Mouse (Mus musculus): ENCODE data around the gene Urah. TPM values are rescaled to one million over a fixed set of nuclear protein-coding genes. Genes with fewer than 3 reads are reported as not detected.
A peak's percentile ranks its signal among the peaks of the same experiment; 100 is the strongest.

Urah gene
- total RNA-seq, 2 experiments from 2014 or later = 1.1 to 1.4 TPM

- DNase-seq (ENCODE audit: low spot score in 2 of 2) = peak in 1 of 2 experiments; percentile 56
- TF ChIP-seq CTCF (conservative IDR thresholded peaks at IDR 0.05) = no peak
- Histone ChIP-seq H3K4me3 (peak within 1 kb of the TSS; percentile 59), H3K27ac (peak within 1 kb of the TSS; percentile 86)
Observed at GRCm38 (mm10) chr7:140821653-140822329, 13.0 kb upstream of the Urah start, which contains the start of gene Zfp941. Zfp941 (minus strand) TSS chr7:140822178.

- TF ChIP-seq CTCF (conservative IDR thresholded peaks at IDR 0.05) = no peak
- no peak for DNase-seq (ENCODE audit: low spot score in 2 of 2)
- no peak overlapping the region for H3K27ac ChIP-seq
Observed at GRCm38 (mm10) chr7:140822731-140823130, 12.1 kb upstream of the Urah start.

GRCm38 (mm10) chr7:140828171-140828881 lies 6.5 kb upstream of the Urah start:
- TF ChIP-seq CTCF (conservative IDR thresholded peaks at IDR 0.05) = peak; percentile 81
- Histone ChIP-seq H3K27ac (peak overlapping the region; percentile 93), H3K4me3 (peak overlapping the region; percentile 27; the same call in 1 of the 2 replicates)
- peak; percentile 61 to 71 for DNase-seq (ENCODE audit: low spot score in 2 of 2)

More at GRCm38 (mm10) chr7:140822731-140823130, 12.1 kb upstream of the Urah start:
- H3K4me3 ChIP-seq = no peak overlapping the region

- no peak for DNase-seq (ENCODE audit: low spot score in 2 of 2)
- TF ChIP-seq CTCF (conservative IDR thresholded peaks at IDR 0.05) = no peak
- Histone ChIP-seq H3K4me3 (no peak overlapping the region), H3K27ac (no peak overlapping the region)
Observed at GRCm38 (mm10) chr7:140831447-140831846, 3.4 kb upstream of the Urah start.

GRCm38 (mm10) chr7:140833341-140833740 lies 1.5 kb upstream of the Urah start:
- no peak for DNase-seq (ENCODE audit: low spot score in 2 of 2)
- Histone ChIP-seq H3K4me3 (no peak overlapping the region), H3K27ac (no peak overlapping the region)
- no peak for TF ChIP-seq CTCF (conservative IDR thresholded peaks at IDR 0.05)

GRCm38 (mm10) chr7:140835758-140836087 lies 905 bp downstream of the Urah start:
- no peak overlapping the region for H3K4me3 ChIP-seq
- peak overlapping the region; percentile 91 for H3K27ac ChIP-seq
- TF ChIP-seq CTCF (conservative IDR thresholded peaks at IDR 0.05) = no peak
- DNase-seq (ENCODE audit: low spot score in 2 of 2) = no peak

GRCm38 (mm10) chr7:140836243-140837115 lies 1.7 kb downstream of the Urah start:
- no peak overlapping the region for H3K4me3 ChIP-seq
- DNase-seq (ENCODE audit: low spot score in 2 of 2) = peak; percentile 62 to 77
- TF ChIP-seq CTCF (conservative IDR thresholded peaks at IDR 0.05) = no peak
- H3K27ac ChIP-seq = peak overlapping the region; percentile 91

- TF ChIP-seq CTCF (conservative IDR thresholded peaks at IDR 0.05) = no peak
- no peak for DNase-seq (ENCODE audit: low spot score in 2 of 2)
- H3K27ac ChIP-seq = 0 out of 2 replicates have a peak overlapping the region, but pooled peaks have one; percentile 69
- H3K4me3 ChIP-seq = no peak overlapping the region
Observed at GRCm38 (mm10) chr7:140839556-140839955, 4.7 kb downstream of the Urah start.

- DNase-seq (ENCODE audit: low spot score in 2 of 2) = no peak
- TF ChIP-seq CTCF (conservative IDR thresholded peaks at IDR 0.05) = no peak
Observed at GRCm38 (mm10) chr7:140840750-140841735, 6.2 kb downstream of the Urah start.

GRCm38 (mm10) chr7:140843806-140844205 lies 9.0 kb downstream of the Urah start:
- H3K27ac ChIP-seq = no peak overlapping the region
- no peak for DNase-seq (ENCODE audit: low spot score in 2 of 2)
- no peak for TF ChIP-seq CTCF (conservative IDR thresholded peaks at IDR 0.05)
- H3K4me3 ChIP-seq = no peak overlapping the region

More at GRCm38 (mm10) chr7:140840750-140841735, 6.2 kb downstream of the Urah start:
- no peak overlapping the region for H3K4me3 ChIP-seq
- H3K27ac ChIP-seq = peak overlapping the region; percentile 69

GRCm38 (mm10) chr7:140844905-140845665 lies 10.3 kb downstream of the Urah start, which contains the start of gene Scgb1c1:
Scgb1c1 (plus strand) TSS chr7:140845547.
- Histone ChIP-seq H3K4me3 (no peak within 1 kb of the TSS), H3K27ac (no peak within 1 kb of the TSS)
- DNase-seq (ENCODE audit: low spot score in 2 of 2) = peak; percentile 85 to 94
- peak; percentile 91 for TF ChIP-seq CTCF (conservative IDR thresholded peaks at IDR 0.05)
